Mouse (Mus musculus): ENCODE measurements at regions not wholly inside any gene's neighbourhood (a gene's known extent, or its start where the extent isn't known, plus 50 kb on each side); places are given as distances from the start of the nearest gene placed in this dataset.

GRCm38 (mm10) chrX:103532620-103533199 is 97.7 kb upstream of the Zcchc13 start:
- DNase-seq = peak; percentile 32 to 52

- peak; percentile 16 to 56 for DNase-seq
These were observed 97.1 kb upstream of the Zcchc13 start for GRCm38 (mm10) chrX:103533306-103533705.

GRCm38 (mm10) chrX:103533831-103534230 is 96.6 kb upstream of the Zcchc13 start:
- DNase-seq = no peak

- DNase-seq = no peak
These were observed 83.7 kb upstream of the Zcchc13 start for GRCm38 (mm10) chrX:103546490-103547202.

GRCm38 (mm10) chrX:103551304-103551703 is 79.1 kb upstream of the Zcchc13 start:
- peak; percentile 43 to 52 for DNase-seq

- no peak for DNase-seq
These were observed 77.2 kb upstream of the Zcchc13 start for GRCm38 (mm10) chrX:103553196-103553595.

GRCm38 (mm10) chrX:103553605-103554004 is 76.8 kb upstream of the Zcchc13 start:
- no peak for DNase-seq

- DNase-seq = peak in 1 of 2 experiments; percentile 11
These were observed 75.1 kb upstream of the Zcchc13 start for GRCm38 (mm10) chrX:103555041-103555986.

- DNase-seq = no peak
These were observed 74.3 kb upstream of the Zcchc13 start for GRCm38 (mm10) chrX:103556046-103556445.

GRCm38 (mm10) chrX:103556681-103557490 is 73.5 kb upstream of the Zcchc13 start:
- DNase-seq = no peak

GRCm38 (mm10) chrX:103557496-103557895 is 72.9 kb upstream of the Zcchc13 start:
- DNase-seq = peak; percentile 42 to 75

GRCm38 (mm10) chrX:103563531-103564246 is 66.7 kb upstream of the Zcchc13 start:
- peak; percentile 86 to 95 for DNase-seq

GRCm38 (mm10) chrX:103573344-103573743 is 57.0 kb upstream of the Zcchc13 start:
- no peak for DNase-seq

GRCm38 (mm10) chrX:103579484-103579883 is 50.9 kb upstream of the Zcchc13 start:
- no peak for DNase-seq
